Mouse (Mus musculus) bone marrow, adult 2 months (tissue): ENCODE measurements around the gene Hoxc12.

ENCODE experiments used
- CTCF ChIP-seq: fragments of 200-500 bp; IDR thresholded peaks from 2 replicates; pipeline ENCODE4 v1.5.1; 2011; ENCODE audit warnings: low read length, control low read depth; ENCODE audit not compliant: control insufficient read depth, insufficient read depth
- POLR2A ChIP-seq: fragments of 200-500 bp; IDR thresholded peaks from 2 replicates; pipeline ENCODE4 v1.6.1; 2011; ENCODE audit warnings: low read depth, mild to moderate bottlenecking, control low read depth, low read length, borderline replicate concordance; ENCODE audit not compliant: control insufficient read depth

GRCm38 (mm10) chr15:102965003-102965891 lies 28.7 kb downstream of the Hoxc12 start:
- TF ChIP-seq POLR2A (no peak), CTCF (no peak)
